Mouse (Mus musculus) mesoderm, embryonic 11.5 days (tissue): Measurements from ENCODE around the gene Prep.
"Not testable (repeated sequence)": the region's sequence is repeated elsewhere in the genome, so short reads cannot be mapped to it uniquely, and the experiment has no call there.

Experiments used
- DNase-seq: peaks from one replicate; pipeline ENCODE4 v3.0.0-alpha.2; 2012; ENCODE audit warnings: low read depth, low spot score

Prep gene

DNA sequence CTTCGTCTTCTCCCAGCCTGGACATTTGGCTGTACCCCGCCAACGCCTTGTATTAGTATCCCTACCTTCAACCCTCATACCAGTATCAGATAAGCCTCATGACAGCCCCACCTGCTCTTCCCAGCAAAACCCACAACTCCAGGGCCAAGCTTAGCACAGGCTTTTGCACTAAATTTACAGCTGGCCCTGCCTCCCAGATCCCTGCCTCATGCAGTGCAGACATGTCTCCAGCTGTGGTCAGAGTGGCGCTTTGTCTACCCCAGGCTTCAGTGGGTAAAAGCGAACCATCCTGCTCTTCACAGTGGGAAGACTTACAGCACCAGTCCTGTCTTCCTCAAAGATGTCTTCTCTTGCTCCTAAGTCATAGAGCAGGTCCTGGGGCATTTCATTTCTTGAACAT, 49.8 kb downstream of the Prep start:
- DNase-seq, result no peak

GRCm38 (mm10) chr10:45118389-45118788, 51.4 kb downstream of the Prep start:
- no peak for DNase-seq

- no peak for DNase-seq
These were observed 54.6 kb downstream of the Prep start for GRCm38 (mm10) chr10:45121637-45122036.

DNA sequence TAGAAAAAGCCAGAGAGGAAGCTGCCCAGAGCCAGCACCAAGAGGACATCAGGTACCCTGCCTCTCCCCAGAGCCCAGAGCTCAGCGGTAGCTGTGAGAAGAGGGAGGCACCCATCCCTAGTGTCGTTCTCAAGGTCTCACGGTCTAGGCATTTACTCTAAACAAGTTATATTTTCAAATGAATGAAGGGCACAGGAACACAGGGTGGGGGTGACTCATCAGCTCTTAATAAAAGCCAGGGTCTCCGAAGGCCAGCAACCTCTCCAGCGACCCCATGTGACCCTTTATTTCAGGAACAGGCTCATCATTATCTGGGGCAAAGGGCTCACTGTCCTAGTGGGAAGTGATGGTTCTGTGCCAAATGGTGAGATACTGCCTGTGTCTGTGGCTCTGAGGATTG, 55.5 kb downstream of the Prep start:
- DNase-seq, result no peak

GRCm38 (mm10) chr10:45123011-45123410, 56.0 kb downstream of the Prep start:
- DNase-seq, result no peak

DNA sequence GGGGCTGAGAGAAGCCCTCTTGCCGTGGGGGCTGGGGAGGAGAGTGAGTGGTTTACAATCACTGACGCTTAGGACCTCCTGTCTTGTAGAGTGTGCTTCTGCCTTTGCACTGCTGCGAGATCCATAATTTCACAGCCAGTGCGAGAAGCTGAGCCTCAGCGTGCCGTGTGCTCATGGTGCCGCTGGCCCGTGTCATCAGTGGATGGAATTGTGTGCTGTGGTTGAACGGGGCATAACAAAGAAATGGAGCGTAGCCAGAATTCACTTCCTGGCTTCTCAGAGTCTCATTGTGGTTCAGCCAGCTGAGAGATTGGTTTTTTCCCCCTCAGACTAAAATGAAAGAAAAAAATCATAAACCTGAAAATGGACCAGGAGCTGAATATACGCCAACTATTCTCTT, 62.1 kb downstream of the Prep start:
- no peak for DNase-seq

GRCm38 (mm10) chr10:45130004-45130403, 63.0 kb downstream of the Prep start:
- no peak for DNase-seq

DNA sequence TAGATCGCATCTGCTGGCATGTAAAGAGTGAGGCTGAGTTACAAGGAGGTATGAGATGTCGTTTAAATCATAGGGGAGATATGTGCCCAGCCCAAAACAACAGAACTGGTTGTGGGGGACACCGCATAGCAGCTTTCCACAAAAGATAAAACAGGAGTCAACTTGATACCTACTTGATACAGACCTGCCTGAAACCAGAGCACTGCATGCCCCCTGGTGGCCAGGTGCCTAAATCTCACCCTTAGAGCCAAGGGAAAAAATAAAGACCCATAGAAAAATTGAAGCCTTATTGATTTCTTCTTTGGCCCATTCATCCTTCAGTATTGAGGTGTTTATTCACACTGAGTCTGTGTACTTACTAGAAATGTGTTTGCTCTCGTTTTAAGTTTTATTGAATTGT, 65.4 kb downstream of the Prep start:
- no peak for DNase-seq

DNA sequence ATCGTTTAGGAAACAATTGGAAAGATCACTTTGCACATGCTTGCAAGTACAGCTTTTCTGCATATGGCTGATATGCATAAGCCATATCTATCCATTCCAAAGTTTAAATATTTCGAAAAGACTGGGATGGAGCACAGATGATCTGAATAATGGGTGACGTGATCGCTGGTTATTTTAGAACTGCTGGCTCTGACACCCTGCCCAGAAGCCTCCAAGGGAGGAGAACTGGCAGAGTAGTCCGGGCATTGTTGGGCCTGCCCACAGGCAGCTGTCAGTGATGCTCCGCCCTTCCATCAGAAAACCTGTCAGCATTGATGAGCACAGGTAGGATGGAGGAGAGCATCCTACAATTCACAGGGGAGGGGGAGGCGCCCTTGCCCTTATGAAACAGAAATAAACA, 69.8 kb downstream of the Prep start:
- DNase-seq, result no peak

DNA sequence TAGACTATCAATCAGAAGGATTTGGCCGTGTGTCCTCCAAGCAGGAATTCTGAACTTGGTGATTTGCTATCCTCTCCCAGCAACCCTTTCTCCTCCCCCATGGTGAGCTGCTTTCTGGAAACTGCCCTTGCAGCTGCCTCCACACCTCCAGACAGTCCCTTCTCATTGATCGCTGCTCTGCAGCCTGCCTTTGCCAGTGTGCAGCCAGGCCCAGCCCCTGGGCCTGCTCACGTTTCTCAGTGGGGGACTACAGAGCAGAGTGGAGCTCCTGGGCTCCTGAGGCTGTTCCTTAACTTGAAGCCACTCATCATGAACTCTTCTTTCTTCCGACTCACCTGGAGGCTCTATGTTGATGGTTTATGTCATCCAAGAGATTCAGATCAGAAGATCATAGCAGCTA, 72.9 kb downstream of the Prep start:
- no peak for DNase-seq

GRCm38 (mm10) chr10:45140474-45141212, 73.6 kb downstream of the Prep start:
- no peak for DNase-seq

- no peak for DNase-seq
These were observed 75.4 kb downstream of the Prep start for GRCm38 (mm10) chr10:45142359-45142758.

GRCm38 (mm10) chr10:45144038-45144817, 77.2 kb downstream of the Prep start:
- no peak for DNase-seq

DNA sequence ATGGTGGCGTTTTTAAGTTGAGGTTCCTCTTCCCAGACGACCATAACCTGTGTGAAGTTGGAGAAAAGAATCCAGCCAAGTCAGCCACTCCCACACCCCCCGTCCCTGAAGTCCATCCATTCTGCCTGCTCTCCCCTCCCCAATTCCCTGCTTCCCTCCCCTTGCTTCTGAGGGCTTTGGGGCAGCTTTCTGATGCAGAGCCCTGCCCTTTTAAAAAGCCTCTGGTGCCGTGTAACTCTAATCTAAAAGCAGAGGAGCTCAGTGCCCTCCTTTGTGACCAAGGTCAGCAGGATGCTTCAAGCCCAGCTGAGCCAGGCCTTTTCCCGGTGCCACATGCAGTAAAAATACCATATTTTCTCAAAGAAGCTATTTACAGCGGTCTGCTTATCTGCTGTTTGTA, 79.8 kb downstream of the Prep start:
- DNase-seq, result no peak

DNA sequence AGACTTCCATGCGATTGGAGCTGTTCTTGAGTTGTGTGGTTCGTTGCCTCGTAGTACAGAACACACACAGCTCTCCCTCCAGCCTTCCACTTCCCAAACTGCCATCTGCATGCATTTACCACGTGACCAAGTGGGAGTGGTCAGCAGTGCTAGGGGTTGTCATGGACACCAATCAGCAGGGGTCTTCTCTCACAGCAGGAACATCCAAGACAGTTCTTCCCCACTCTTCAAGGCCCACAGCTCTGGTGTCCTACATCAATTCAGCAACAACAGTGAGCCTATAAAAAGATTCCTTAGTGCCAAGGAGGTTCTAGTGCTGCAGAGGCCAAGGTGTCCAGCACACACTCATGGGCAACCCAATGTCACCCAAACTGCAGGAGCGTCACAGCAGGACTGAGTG, 84.1 kb downstream of the Prep start:
- DNase-seq, result peak; percentile 61

GRCm38 (mm10) chr10:45151771-45152692, 85.0 kb downstream of the Prep start:
- DNase-seq, result no peak

DNA sequence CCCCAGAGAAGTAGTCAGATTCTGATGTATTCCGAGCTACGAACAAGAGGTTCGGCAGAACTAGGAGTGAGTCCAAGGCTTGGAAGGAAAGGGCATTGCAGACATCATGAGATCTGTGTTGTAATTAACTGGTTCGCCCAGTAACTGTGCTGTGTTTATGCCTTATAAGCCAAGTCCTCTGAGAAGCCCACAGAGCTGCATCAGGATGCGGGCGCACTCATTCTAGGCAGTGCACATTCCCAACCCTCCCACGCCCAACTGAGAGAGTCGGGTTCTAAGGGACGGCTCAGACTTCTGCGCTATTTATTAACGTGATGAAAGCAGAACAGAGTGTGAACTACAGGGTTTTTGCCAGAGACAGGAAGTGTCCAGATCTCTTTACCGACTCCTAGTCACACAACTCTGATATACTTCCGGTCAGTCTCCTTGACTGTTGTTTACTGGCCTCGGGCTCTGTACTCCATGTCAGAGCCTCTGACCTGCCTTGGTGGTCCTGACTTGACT, 87.6 kb downstream of the Prep start:
- no peak for DNase-seq

DNA sequence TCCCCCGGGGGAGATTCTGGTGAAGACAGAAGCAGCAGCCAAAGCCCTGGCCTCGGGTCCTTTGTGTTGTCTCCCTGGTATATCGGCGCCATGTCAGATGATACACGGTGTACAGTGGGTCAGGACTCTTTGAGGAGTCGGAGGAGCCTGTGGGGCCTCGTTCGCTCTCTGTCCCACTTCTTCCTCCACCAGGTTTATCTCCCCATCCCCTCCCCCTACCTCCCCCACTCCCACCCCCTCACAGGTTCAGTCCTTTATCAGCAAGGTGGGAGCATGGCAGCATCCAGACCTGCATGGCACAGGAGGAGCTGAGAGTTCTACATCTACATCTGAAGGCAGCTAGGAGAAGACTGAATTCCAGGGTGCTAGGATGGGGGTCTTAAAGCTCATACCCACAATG, 98.8 kb downstream of the Prep start:
- no peak for DNase-seq

DNA sequence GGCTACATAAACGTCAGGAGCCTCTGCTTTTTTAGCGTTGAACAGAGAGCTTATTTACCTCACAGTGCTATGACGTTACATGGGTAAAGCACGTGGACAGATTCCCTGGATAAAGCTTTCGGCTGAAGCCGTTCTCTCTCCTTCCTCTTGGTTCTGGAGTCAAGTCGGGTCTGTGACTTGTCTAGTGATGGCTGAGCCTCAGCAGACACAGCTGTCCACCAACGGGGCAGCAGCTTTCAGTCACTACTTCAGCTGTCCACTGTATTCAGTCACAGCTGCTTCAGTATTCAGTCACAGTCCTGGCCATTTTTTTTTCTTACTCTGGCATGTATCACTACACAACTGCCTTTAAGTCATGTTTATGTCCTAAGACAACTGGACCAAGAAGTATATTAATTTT, 106.9 kb downstream of the Prep start:
- no peak for DNase-seq

DNA sequence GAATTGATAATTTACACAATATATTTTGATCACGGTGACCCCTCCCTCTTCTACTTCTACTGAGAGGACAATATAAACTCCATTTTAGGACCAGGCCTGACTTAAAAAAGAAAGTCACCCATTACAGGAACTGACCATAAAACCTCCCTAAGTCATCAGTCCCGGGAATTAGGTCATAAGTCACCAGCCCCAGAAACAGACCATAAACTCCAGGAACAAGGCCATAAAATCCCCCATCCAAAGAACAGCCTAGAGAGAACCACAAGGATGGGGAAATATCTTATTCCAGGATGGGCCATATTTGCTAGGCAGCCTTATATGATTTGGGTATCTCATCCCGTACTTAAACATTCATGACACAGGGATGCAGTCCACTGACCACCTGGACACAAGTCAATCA, 107.3 kb downstream of the Prep start:
- no peak for DNase-seq

- not testable (repeated sequence) for DNase-seq
These were observed 110.8 kb downstream of the Prep start, which contains the start of gene Popdc3 for GRCm38 (mm10) chr10:45177798-45178197. Gene Popdc3, plus strand, starts transcription at chr10:45178098.
